Mouse (Mus musculus) ES-CJ7 (cell line): Measurements from ENCODE around the gene Micu1.

ENCODE experiments used
- DNase-seq: peaks from one replicate; pipeline ENCODE4 v3.0.0; 2011; ENCODE audit warnings: low read depth, low spot score

Gene Micu1

DNA sequence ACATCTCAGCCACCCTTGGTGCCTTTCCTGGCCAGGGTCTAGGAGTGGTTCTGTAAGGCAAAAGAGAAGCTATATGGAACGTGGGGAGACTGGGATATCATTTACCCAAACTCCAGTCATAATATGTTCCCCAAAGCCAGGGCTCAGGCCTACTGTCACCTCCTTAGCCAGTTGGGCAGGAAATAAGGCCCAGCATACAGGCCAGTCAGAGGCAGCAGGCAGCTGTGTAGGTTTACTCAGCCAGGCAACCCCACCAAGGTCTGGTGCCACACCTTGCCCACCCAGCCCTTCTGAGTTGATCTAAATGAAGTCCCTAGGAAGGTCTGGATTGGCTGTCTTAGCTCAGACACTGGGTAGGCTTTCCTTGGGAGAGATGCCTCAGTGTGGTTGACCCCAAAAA, 199.2 kb downstream of the Micu1 start:
- no peak for DNase-seq

DNA sequence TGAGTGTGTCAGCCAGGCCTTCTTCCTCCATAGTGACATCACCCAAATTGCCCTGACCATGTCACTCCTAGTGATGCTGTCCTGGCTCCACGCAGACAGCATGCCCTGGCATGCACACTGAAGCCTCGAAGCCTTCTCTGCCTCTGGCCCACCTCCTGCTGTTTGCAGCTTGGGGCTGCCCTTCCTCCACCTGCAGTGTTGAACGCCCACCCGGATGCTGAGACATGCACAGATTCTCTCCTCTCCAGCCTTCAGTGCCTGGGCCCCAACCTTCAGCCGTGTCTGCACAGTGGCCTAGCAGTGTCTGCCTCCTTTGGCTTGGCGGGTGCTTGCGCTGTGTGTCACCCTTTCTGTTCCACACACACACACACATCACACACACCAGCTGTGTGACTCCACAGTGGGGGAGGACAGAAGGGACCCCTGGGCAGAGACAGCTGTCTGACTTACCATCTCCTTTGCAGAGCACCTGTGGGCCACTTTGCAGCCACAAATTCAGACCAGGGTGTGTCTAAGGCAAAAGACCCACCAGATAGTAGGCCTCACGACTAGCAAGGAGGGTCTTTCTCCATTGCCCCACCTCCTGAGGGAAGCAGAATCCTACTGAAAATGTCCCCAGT, 199.8 kb downstream of the Micu1 start:
- DNase-seq, result no peak

DNA sequence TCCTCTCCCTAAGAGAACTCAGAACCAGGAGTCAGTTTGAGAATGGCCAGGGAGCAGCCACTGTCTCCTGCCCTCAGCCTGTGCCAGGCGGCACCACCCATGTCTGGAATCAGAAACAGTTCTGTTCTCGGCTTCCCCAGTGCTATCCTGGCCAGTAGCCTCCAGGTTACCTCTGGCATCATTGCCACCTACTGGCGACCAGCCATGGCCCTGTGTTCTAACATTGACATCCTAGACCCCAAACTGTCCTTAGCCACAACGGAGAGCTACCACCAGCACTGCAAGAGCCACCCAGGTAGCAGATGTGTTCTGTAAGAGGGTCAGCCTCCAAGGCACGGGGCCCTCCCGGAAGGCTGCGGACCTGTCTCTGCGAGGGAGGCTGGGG, 200.3 kb downstream of the Micu1 start:
- DNase-seq, result no peak

- DNase-seq, result no peak
These were observed 200.9 kb downstream of the Micu1 start for GRCm38 (mm10) chr10:59903170-59903569.

DNA sequence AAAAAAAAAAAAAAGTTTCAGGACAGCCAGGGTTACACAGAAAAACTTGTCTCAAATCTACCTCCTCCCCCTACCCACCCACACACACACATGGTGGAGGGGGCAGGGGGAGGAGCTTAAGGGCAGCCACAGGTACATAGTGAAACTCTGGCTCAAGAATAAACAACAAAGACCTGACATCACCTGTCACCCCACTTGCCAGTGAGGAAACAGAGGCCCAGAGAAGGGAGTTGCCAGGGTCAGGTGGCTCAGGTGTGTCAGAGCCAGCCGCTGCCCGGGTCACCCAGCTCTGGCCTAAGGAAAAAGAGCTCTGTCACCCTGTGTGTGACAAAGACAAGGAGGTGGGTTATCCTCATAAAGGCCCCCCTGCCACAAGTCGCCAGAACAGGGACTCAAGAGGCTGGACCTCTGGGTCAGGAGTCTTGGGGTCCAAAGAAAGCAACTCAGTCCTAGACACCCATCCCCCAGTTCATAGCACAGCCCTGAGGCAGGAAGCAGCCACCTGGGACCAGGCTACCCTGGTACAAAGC, 204.9 kb downstream of the Micu1 start:
- DNase-seq, result no peak

GRCm38 (mm10) chr10:59907695-59908299, 205.5 kb downstream of the Micu1 start:
- DNase-seq, result peak; percentile 77

GRCm38 (mm10) chr10:59908776-59909315, 206.6 kb downstream of the Micu1 start:
- no peak for DNase-seq

DNA sequence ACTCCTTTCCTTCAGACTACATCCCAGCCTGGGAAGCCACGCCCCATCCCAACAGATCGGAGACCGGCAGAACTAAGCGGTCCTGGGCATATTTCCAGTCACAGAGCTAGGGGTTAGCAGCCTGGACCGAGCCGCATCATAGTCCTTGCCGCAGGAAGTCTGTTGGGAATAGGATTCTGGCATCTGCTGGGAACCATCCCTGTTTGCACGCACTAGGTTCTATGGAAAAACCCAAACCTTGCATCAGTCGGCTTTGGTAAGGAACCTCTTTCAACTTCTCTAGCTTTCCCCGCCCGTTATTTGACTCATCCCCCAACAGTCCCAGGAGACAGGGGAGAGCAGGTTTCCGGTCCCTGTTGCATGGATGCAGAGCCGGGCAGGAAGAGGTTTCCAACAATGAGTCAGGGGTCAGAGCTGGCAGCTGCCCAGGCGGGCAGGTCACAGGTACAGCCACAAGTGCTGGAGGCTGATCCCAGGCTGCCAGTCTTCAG, 207.1 kb downstream of the Micu1 start:
- peak; percentile 52 for DNase-seq

DNA sequence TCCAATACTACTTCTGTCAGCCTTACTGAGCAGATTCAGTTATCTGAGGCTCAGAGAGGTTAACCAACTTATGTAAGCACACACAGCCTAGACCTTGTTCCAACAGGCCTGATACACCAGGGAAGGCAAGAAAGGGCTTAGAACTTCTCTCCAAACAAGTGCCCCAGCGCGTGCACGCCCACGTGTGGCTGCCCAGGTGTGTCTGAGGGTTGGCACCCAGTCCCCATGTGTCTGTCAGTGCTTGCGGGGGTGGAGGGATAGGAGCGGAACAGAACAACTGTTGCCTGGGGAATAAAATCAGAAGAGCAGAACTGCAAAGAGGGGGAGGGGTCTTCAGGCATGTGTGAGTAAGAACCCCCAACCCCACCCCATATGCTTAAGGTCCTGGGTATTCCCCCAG, 208.8 kb downstream of the Micu1 start:
- DNase-seq, result no peak

DNA sequence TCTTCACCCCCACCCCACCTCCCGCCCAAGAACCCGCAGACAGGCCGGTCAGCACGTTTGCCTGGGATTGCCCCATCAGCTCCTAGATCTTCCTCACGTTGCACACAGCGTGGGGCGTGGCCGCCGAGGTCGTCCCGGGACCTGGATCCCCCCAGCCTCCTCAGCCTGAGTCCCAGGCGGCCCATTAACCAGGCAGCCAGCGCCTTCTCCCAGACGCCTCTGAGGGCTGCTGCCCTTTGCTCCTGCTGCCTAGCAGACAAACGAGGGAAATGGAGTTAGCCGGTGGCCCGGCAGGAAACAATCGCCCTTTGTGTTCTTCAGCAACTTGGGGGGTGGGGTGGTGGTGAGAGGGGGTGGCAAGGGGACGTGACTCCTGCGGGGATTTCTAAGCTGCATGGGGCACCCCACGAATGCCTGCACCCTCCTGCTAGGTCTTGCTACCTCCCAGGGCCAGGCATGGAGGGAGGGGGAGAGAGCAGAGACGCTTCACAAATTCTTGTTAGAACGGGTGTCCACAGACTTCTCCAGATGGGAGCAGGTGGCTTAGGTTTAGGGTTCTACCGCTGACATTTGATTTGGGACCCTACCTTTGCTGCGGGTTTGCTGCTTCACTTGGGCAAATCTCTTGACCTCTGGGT, 209.4 kb downstream of the Micu1 start:
- DNase-seq, result peak; percentile 56
